Mouse (Mus musculus): ENCODE measurements around the gene Hoxb8. TPM values are rescaled to one million over a fixed set of nuclear protein-coding genes. Genes with fewer than 3 reads are reported as not detected.

The Hoxb8 gene
- total RNA-seq, 1 experiment from 2014 or later, result 84.9 TPM

- no peak for DNase-seq
Observed at GRCm38 (mm10) chr11:96268031-96268745, 13.5 kb upstream of the Hoxb8 start.

DNA sequence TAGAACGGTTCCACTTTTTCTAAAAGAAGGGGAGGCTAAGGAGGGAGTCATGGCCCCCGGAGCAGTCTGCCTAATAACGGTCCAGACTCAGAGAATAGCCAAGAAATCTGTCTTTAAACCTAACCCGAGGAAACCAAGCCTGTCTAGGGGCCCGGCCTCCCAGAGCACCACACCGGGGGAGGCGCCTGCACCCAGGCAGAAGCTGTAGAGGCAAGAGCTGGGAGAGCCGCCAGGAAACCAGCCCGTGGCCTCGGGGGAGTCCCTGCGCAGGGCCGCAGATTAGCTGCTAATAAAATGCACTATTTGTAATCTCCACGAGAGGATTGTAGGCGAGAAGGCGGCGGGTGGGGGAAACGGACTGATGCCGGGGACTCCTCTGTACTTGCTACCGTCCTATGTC is 11.8 kb upstream of the Hoxb8 start:
- DNase-seq, result peak; percentile 90

GRCm38 (mm10) chr11:96270996-96271540 is 10.6 kb upstream of the Hoxb8 start, which contains the start of gene Hoxb9:
Gene Hoxb9, plus strand, starts transcription at chr11:96271457.
- DNase-seq, result peak; percentile 89

DNA sequence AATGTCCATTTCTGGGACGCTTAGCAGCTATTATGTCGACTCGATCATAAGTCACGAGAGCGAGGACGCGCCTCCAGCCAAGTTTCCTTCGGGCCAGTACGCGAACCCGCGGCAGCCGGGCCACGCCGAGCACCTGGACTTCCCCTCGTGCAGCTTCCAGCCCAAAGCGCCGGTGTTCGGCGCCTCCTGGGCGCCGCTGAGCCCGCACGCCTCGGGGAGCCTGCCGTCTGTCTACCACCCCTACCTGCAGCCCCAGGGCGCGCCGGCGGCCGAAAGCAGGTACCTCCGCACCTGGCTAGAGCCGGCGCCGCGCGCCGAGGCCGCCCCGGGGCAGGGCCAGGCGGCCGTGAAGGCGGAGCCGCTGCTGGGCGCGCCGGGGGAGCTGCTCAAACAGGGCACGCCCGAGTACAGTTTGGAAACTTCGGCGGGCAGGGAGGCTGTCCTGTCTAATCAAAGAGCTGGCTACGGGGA is 10.1 kb upstream of the Hoxb8 start:
- peak; percentile 74 for DNase-seq

- peak; percentile 55 for DNase-seq
Observed at GRCm38 (mm10) chr11:96272024-96272921, 9.4 kb upstream of the Hoxb8 start.

- DNase-seq, result no peak
Observed at GRCm38 (mm10) chr11:96274428-96274827, 7.3 kb upstream of the Hoxb8 start.

DNA sequence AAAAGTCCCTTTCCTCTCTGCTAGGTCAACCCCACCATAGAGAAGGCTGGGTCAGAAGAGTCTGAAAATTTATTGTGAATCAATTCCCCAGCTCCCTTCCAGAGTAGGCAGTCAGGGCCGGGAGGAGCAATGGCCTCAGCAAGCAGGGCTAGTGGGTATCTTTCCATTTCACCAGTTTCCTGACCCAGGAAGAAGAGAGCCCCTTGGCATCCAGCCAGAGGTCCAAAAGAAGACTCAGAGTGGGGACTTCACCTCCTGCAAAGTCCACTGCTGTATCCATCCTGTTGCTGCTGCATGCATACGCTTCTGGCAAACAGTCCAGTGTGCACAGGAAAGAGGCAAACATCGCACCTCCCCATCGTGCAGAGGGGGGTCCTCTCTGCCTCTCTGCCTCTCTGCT is 5.8 kb upstream of the Hoxb8 start:
- peak; percentile 61 for DNase-seq

DNA sequence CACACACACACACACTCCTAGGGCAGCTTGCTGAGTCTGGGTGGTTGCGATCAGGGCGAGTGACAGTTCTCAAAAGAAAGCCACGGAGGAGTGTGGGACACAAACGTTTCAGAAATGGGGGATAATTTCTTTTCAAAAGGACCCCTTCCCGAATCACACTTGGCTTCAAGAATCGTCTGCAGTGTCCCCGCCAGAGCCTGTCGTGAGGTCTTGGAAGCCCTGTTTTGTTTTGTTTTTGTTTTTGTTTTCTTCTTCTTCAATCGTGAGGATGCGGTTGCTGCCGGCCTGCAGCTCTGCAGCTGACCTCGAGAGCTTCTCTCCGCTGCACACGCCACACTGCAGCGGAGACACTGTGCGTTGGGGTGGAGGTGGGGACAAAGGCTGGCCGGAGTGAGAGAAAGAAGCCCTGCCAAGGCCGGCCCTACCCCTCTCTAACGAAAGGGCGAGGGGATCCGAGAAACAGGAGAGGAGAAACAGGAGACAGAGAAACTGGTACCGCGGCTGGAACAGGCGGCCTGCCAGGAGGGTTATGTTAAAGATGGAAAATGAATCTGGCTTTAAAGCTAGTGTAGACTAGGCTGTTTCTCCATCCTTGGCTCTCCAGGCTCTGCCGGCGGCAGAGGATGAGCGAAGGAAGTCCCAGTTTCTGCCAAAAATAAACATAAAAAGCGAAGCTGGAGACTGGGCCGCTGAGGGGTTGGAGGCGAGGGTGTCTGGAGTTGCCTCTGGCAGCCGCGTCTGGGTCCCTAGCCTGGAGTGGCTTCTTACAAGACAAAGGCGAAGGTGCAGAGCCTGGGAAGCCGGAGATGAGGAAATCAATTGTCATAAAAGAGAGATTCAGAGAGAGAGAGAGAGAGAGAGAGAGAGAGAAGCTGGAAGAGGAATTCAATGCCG is 4.3 kb upstream of the Hoxb8 start:
- DNase-seq, result peak; percentile 62

- DNase-seq, result no peak
Observed at GRCm38 (mm10) chr11:96278324-96278723, 3.4 kb upstream of the Hoxb8 start.

GRCm38 (mm10) chr11:96278773-96279172 is 2.9 kb upstream of the Hoxb8 start:
- peak; percentile 86 for DNase-seq

DNA sequence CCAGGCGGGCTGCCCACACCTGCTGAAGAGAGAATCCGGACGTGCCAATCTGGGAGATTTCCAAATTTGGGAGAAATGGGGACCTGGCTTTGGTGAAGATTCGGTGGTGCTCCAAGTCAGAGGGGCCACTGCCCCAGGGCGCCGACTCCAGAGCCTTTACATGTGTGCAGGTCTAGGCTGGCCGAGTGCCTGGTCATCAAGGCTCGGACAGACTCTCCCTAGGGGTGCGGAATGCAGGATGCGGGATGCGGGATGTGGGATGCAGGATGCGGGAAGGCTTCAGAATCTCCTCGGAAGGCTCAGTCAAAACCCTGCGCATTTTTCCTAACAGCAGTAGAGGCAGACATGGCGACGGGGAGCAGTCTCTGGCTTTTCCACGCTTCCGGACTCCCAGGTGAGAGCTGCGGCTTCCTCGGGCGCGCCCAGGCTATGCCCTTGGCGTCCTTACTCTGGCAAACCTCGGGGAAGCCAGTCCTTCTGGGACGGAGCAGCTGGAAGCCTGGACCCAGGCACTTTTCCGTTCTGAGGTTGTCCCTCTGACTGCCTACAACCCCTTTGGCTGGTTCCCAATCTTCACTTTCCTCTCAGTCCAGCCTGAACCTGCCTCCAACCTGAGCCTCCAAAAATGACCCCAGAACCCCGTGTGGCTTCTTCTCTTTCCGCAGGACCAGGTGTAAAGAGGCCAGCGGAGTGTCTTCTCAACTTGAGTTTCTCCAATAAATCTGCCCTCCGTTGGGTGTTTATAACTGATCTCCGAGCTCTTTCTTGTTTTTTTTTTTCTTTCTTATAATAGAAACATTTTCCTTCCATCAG is 2.1 kb upstream of the Hoxb8 start:
- no peak for DNase-seq

DNA sequence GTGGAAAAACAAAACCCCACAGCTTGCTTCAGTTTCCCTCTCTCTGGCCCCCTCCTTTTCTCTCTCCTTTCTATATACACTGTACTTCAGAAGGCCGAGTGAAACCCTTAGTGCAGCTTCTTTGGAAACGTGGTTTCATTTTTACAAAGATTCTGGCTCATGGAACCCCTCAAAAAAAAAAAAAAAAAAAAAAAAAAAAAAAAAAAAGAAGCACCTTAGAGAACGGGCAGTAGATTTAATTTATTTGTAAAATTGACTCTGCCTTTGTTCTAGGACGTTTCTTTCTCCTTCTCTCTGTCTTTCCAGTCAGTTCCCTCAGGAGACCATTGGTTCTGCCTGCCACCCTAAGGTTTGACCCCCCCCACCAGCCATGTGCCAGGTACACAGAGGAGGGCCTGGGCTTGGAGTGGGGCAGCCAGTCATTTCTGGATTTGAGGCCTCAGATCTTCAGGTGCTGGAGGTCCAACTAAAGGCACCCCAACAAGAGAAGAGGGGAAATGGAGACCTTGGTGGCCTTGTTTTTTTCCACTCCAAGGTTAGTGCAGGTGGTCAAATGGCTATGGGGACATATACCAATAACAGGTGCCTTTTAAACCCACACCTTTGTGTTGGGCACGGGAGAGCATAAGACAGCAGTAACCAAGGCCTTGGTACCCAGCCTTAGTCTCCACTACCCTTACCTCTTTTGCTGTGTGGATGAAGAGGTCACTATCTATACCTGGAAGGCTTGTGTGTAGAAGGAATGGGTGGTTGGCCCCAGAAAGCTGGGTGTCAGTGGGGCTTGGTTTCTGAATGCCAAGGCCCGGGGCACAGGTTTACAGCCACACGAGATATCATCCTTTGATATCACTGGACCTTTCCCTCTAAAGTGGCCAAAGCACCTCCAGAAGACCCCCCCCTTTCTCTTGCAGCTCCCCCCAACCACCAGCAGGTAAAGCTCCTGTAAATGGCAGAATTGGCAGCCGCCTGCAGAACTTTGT is 1.0 kb upstream of the Hoxb8 start:
- DNase-seq, result no peak

- DNase-seq, result no peak
Observed at GRCm38 (mm10) chr11:96281396-96281795, 309 bp upstream of the Hoxb8 start.

- DNase-seq, result no peak
Observed at GRCm38 (mm10) chr11:96282795-96283430, 1.2 kb downstream of the Hoxb8 start.

- peak; percentile 56 for DNase-seq
Observed at GRCm38 (mm10) chr11:96284041-96284749, 2.5 kb downstream of the Hoxb8 start.

DNA sequence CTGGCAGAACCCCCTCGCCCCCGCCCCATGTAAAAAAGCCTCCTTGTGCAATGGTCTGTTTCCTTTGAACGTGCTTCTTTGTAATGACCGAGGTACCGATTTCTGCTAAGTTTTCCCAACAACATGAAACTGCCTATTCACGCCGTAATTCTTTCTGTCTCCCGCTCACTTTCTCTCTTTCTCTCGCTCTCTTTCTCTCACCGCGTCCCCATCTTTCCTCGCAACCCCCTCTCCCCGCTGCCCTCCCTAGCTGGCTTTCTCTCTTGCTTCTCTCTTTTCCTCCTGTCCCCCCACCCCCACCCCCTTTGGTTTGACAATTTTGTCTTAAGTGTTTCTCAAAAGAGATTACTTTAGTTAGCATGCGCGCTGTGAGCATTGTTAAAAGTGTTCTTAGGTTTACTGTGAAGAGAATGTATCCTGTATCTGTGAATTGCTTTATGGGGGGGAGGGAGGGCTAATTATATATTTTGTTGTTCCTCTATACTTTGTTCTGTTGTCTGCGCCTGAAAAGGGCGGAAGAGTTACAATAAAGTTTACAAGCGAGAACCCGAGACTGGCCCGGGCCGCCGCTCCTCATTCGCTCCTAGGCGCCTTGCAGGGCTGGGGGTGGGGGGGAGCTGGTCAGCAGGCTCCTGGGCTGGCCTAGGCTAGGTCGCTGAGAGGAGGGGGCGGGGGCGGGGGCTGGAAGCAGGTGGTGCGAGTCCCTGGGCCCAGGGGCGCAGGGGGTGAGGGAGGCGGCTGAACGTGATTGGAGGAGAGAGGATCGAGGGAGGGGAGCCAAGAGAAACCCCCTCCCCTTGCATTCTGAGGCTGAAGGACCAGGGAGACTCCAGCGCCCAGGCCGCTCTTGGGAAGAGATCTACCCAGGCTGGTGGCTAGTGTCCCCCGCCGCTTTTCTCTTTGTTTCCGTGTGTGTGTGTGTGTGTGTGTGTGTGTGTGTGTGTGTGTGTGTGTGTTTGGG is 3.3 kb downstream of the Hoxb8 start:
- DNase-seq, result peak; percentile 80
